Mouse (Mus musculus): ENCODE measurements at regions not wholly inside any gene's neighbourhood (a gene's known extent, or its start where the extent isn't known, plus 50 kb on each side); places are given as distances from the start of the nearest gene placed in this dataset.

DNA sequence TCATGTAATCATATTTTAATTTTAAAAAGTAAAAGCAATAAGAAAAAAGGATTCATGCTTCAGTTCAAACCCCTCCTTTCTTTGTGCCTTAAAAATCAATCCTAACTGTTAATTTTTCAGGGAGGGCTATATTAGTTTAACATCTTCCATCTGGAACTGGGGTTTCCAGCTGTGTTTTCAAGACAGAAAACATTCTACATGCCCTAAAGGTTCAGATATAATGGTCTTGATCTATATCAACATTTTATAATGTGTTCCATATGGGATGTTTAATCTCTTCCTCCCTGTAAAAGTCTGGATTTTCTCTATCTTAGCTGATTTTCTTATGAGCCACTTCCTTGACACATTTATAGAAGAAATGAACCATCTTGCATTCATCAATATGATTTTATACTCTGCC lies 205.9 kb upstream of the Grm7 start:
- in situ Hi-C loops (cut with MboI, MseI) = no loop called here

DNA sequence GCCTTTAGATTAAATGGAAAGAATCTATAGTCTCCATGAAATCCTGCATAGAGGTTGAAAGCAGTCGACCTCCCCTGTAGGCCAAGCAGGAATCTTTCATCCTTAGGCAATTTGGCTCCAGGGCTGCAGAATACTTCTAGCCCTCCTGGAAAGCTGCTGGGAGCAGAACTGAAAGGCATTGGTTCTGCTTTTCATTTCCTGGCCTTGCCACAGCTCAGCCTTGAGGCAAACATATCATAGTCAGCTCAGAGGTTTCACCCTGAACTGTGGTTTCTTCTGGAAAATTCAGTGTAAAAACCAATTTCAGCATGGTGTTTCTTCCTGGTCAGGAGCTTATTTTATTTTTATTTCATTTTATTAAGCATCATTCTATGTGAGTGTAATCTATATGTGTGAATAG lies 182.0 kb upstream of the Grm7 start:
- in situ Hi-C loops (cut with MboI, MseI) = loop anchor here (5.0 kb wide), 1 partner anchor 339 kb away; no protein-coding TSS in a partner anchor

DNA sequence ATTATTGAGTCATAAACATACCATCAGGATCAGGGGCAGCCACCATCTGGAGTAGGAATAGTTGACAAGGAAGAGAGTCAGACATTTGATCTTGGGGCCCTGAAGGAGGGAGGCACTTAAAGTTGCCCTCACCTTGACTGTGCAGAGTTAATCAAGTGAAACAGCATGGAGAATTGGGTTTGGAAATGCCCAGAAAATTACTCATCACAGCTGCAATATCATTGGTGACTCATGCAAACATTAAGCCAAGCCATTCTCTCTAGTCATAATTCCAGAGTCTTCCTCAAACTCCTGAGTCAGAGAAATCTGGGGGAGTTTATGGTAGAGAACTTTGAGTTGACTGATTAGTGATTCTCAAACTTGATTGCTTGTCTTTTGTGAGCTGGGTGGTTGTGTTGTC lies 177.7 kb upstream of the Grm7 start:
- in situ Hi-C loops (cut with MboI, MseI) = no loop called here

DNA sequence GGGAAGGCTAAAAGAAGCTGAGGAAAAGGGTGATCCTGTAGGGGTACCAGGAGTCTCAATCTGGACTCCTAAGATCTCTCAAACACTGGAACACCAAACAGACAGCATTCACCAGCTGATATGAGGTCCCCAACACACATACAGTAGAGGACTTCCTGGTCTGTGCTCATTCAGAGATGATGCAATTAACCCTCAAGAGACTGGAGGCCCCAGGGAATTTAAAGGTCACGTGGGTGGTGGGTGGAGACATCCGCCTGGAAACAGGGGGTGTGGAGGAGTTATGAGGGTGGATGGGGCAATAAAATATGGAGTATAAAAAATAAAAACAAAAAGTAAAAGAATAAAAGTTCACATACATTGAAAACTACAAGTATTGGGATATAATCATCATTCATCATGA lies 139.5 kb upstream of the Grm7 start:
- in situ Hi-C loops (cut with MboI, MseI) = loop anchor here (10.0 kb wide), 1 partner anchor 1191 kb away; no protein-coding TSS in a partner anchor

DNA sequence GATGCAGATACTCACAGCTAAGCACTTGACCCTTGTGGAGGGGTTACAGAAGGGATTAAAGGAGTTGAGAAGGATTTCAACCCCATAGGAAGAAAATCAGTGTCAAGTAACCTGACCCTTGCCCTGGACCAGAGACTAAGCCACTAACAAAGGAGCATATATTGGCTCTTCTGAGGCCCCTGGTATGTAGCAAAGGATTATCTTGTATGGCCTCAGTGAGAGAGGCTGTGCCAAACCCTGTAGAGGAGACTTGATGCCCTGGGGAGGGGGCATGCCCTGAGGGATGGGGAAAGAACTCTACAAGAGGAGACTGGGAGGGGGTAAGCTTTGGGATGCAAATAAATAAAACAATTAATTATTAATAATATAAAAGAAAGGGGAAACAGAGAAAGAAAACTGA lies 134.9 kb upstream of the Grm7 start:
- in situ Hi-C loops (cut with MboI, MseI) = no loop called here

DNA sequence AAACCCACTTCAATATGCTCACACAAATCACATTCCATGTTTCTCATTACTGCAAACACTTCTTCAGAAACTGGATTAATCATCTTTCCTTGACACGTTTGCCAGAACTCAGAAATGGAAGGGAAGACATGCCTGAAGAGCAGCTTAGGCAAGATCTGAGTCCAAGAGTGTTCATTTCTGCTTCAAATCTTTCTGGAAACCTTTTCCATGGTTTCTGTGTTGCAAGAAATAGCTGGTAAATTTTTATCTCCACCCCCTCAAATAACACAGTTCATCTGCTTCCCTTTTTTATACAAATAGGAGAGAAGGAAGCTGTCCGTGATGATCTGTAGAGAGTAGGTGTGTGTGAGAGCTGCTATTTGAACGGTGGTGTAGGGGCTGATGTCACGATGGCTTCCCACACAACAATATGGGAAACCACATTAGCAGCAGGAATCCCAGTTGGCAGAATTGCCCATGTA lies 106.6 kb upstream of the Grm7 start:
- in situ Hi-C loops (cut with MboI, MseI) = no loop called here

DNA sequence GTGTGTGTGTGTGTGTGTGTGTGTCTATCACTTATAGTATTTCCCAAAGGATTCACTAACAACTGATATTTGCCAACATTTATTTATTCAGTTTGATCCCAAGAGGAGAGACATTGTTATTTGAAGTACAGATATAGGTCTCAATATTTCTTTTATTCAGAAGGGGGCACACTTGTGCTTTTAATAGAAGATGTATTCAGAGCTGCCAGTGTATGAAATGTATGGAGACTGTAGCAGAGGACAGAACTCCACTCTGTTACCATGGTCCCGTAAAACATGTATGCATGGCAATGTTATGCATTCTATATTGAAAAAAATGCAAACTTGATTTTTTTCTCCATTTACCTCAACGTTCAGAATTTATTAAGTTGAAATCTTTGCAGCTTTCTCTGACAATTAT lies 99.8 kb upstream of the Grm7 start:
- in situ Hi-C loops (cut with MboI, MseI) = loop anchor here (10.0 kb wide), 1 partner anchor 1681 kb away; no protein-coding TSS in a partner anchor

DNA sequence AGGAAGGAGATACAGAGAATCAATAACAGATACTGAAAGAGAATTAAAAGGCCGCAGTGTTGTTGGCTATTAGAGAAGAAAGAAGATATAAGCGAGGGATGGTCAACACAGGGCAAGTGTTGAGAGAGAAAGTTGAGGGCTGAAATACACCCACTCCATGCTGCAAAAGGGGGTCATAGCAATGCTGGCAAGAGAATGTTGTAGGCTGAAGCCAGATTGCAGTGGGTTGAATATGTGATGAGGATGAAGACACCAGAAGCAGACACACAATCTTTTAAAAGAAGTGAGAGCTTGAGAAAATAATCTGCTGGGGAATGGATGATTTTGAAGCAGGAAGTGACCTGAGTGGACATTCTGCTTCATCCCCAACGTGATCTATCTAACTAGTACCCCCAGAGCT lies 90.5 kb upstream of the Grm7 start:
- in situ Hi-C loops (cut with MboI, MseI) = no loop called here

DNA sequence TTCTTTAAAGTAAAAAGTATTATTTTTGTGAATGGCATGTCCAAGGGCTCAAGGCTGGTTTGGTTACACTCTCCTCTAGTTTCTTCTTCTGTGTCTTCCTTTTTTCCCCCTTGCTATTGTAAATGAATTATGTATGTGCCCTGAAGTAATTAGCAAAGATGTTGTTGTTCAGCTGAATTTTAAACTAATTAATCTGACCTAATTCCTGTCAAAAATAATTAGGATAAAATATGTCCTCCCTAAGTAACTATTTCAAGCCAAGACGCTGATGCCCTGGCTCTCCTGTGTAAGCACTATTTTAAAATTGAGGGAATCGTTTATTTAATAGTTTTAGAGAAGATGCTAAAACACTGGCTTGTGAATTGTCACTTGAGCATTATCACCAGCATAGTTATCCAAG lies 85.7 kb upstream of the Grm7 start:
- in situ Hi-C loops (cut with MboI, MseI) = no loop called here

DNA sequence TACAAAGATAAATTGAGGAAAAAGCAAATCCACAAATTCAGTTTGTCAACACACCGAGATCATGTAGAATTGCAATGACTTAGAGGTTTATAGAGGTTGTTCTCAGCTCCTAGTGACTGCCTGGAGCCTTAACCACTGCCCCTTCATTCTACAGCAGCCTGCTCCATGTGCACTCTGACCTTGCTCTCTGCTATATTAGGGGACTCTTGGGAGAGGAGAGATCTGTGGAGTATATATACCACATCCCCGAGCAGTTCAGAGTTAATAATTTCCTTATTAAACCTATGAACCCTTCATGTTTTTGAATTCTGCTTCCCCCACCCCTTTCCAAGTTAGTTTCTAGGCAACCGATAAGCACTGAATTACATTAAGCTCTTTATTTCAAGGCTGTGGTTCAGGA lies 85.0 kb upstream of the Grm7 start:
- in situ Hi-C loops (cut with MboI, MseI) = no loop called here

DNA sequence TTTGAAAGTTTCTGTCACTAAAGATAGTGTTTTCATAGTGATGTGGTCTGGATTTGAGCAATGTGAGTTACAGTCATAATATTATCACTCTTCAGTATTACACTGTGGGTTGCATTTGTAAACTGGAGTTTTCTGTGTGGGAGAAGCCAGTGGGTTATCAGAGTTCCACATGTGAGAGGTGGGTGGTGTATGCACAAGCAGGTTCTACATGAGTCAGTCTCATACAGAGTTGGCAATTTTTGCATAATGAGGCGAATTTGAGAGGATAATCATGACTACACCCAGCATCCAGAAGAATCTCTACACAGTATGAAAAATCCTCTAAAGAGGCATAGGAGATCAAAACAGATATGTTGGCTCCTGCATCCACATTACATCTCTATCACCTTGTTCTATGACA lies 68.2 kb upstream of the Grm7 start:
- in situ Hi-C loops (cut with MboI, MseI) = no loop called here
